Mouse (Mus musculus) lung, adult 2 months (tissue): ENCODE measurements around the gene Ufsp2.
A peak's percentile ranks its signal among the peaks of the same experiment; 100 is the strongest.

Experiments
- CTCF ChIP-seq: fragments of 200-500 bp; IDR thresholded peaks from 2 replicates; pipeline ENCODE4 v1.5.1; 2011; ENCODE audit warnings: mild to moderate bottlenecking, low read length, control low read depth; ENCODE audit not compliant: insufficient read depth
- POLR2A ChIP-seq: fragments of 200-500 bp; IDR thresholded peaks from 2 replicates; pipeline ENCODE4 v1.6.1; 2011; ENCODE audit warnings: low read depth, mild to moderate bottlenecking, control low read depth, low read length, borderline replicate concordance; ENCODE audit errors: extremely low read depth

DNA sequence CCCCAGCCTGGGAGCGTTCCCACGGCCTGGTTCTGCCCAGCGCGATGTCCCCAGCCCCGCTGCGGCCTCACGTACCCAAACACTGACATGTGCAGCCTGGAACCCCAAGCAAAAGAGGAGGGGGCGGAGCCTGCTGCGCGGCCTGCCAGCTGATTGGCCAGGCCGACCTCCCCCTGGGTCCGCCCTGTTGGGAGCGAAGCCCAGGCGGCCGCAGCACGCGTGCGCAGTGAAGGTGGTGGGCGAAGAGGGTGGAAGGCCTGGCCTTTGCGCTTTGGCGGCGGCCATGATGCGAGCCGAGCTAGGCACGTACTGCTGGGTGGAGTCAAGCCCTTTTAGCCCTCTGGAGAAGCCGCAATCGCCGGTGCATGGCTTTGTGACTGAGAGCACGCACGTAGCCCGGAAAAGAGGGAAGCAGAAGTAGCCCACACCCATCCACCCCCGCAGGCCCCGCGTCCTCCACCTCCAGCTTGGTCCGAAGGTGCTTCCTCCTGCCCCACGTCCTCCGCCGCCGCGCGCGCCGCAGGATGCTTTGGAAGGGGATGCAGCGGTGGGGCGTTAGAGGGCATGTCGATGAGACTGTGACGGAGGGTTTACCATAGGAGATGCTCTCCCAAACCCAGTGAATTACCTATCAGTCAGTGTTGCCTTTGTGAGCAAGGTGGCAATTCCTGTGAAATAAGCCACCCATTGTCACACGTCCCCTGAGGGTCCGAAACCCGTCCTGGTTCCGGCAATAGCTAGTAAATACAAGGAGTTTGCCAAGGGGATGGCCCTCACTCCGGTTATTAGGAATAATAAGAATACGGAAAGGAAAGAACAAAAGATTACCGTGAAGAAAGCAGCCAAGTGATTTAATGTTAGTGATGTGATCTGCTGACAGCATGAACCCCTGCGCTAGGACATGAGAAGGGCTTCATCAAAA lies 24.7 kb downstream of the Ufsp2 start:
- TF ChIP-seq POLR2A, result peak; percentile 79
- TF ChIP-seq CTCF, result no peak
